Mouse (Mus musculus) forebrain, embryonic 16.5 days (tissue): Measurements from ENCODE around the gene Ifitm5. TPM values are rescaled to one million over a fixed set of nuclear protein-coding genes. Genes with fewer than 3 reads are reported as not detected.

ENCODE experiments used
- ATAC-seq: fragments of 200-750 bp; cut with Nextera tagmentation; 2 replicates; pipeline ENCODE4 v1.8.0; 2017; ENCODE audit warnings: mild to moderate bottlenecking, moderate library complexity
- H3K27ac ChIP-seq: fragments of 300-500 bp; sonication (generic); 2 replicates; pipeline ENCODE4 v1.5.1; 2014; ENCODE audit warnings: low read length, control low read depth
- H3K27me3 ChIP-seq: fragments of 300-500 bp; sonication (generic); replicated peaks from 2 replicates; pipeline ENCODE4 v1.6.1; 2014; ENCODE audit warnings: low read length; ENCODE audit not compliant: control insufficient read depth, insufficient read depth
- H3K36me3 ChIP-seq: fragments of 300-500 bp; sonication (generic); 2 replicates; pipeline ENCODE4 v1.6.1; 2014; ENCODE audit not compliant: control insufficient read depth, insufficient read depth
- H3K4me1 ChIP-seq: fragments of 300-500 bp; sonication (generic); replicated peaks from 2 replicates; pipeline ENCODE4 v1.6.1; 2014; ENCODE audit warnings: low read length; ENCODE audit not compliant: control insufficient read depth, insufficient read depth
- H3K4me2 ChIP-seq: fragments of 300-500 bp; sonication (generic); 2 replicates; pipeline ENCODE4 v1.6.1; 2014; ENCODE audit warnings: mild to moderate bottlenecking, low read length, control low read depth
- H3K4me3 ChIP-seq: fragments of 300-500 bp; sonication (generic); replicated peaks from 2 replicates; pipeline ENCODE4 v1.5.1; 2014; ENCODE audit warnings: mild to moderate bottlenecking, low read length, control low read depth
- H3K9ac ChIP-seq: fragments of 300-500 bp; sonication (generic); replicated peaks from 2 replicates; pipeline ENCODE4 v1.6.1; 2014; ENCODE audit warnings: low read depth, low read length, control low read depth
- H3K9me3 ChIP-seq: fragments of 300-500 bp; sonication (generic); 2 replicates; pipeline ENCODE4 v1.6.1; 2016; ENCODE audit warnings: low read length; ENCODE audit not compliant: control insufficient read depth
- whole genome bisulfite sequencing: fragments of 180-500 bp; shearing (Covaris S2); extraction: QIAGEN DNeasy Blood & Tissue Kit; methylation state at CpG from one replicate; pipeline ENCODE4 v1.1.7; 2014; 5-methylcytosine and 5-hydroxymethylcytosine counted together
- polyA plus RNA-seq: library from polyadenylated mRNA; unstranded; fragments of >200 nt; fragmentation: Nextera tagmentation; extraction: Ambion mirVana; gene quantifications from 2 replicates; pipeline ENCODE4 v1.2.1, GENCODE M21; 2015

Gene Ifitm5
- 0.38 and 2.1 TPM in 2 replicates for polyA plus RNA-seq

DNA sequence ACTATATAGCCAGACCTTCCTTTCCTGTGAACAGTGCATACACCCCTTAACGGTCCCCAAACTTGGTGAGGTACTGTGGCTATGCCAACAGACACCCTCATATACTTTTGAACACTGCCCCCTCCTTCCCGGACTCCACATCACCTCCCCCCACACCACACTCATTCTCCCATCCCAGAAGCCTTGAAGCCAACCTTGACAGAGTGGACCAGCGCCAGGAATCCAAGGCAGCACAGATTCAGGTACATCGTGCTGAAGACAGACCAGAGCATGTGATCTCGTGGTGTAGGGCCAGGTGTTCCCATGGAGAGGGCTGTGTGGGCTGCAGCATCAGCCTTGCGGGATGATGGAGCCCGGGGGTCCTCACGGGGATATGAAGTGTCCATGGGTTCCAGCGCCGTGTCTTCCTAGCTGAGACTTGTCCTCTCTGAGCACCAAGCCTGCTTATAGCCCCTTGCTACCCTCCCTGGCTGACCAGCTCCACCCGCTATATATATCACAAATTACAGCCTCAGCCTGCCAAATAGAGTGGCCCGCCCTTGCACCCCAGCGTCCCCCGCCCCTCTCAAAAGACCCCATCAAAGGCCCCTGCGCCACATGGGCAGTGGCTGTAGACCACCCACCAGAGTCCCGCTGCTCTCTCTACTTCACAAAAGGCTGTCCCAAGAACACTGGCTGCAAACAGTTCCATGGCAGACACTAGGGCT lies at the start of gene Ifitm5:
Ifitm5 (minus strand) TSS at position 468 of the 707 bp plus-strand sequence.
- Histone ChIP-seq H3K4me2 (no peak within 1 kb of the TSS), H3K9ac (no peak within 1 kb of the TSS), H3K4me3 (no peak within 1 kb of the TSS), H3K4me1 (0 out of 2 replicates have a peak, but pooled peaks cover under 1% of the 10 kb centered on the region), H3K36me3 (no peaks in the 10 kb centered on the region), H3K27ac (no peak within 1 kb of the TSS), H3K27me3 (no peaks in the 10 kb centered on the region), H3K9me3 (no peaks in the 10 kb centered on the region)
- WGBS, result 71% methylated on average over 16 of the region's 16 CpGs
- no peak for ATAC-seq

DNA sequence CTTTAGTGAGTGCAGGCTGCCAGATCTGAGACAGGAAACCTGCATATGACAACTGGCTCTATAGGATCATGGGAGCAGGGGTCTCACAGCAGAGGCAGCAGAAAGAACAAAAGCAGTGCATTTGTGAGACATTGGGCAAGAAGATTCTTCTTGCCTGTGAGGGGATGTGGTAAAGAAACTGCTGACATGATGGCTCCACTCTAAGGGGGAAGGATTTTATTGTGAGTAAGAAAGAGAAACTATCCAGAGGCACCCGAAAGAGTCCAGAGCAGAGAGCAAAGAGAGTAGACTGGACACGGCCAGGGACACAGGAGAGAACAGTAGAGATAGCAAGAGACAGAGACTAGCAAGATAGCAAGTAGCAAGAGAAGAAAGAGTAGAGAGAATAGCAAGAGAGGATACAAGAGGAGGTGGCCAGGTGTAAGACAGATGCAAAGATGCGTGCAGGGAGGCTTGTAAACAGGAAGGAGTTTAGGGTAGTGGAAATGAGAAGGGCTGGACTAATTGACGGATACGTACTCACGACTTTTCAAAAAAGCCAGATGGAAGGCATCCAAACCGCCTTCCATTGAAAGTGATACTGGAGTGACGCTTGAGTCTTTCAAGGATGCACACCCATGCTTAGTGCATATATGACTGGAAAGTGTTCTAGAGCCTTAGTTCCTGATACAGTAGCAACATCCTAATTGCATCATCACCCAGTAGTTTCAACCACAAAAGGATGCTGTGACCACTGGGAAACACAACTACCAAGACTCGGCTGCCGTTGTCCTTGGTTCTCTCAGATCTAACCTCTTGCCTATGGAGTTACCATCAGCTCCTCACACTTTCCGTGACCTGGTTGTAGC lies 49.0 kb upstream of the Ifitm5 start:
- no peaks in the 10 kb centered on the region for H3K9me3 ChIP-seq
- no peak overlapping the region for H3K9ac ChIP-seq
- H3K27me3 ChIP-seq, result no peaks in the 10 kb centered on the region
- H3K4me2 ChIP-seq, result no peak overlapping the region
- WGBS, result 92% methylated on average over 11 of the region's 11 CpGs
- no peak overlapping the region for H3K4me3 ChIP-seq
- no peak for ATAC-seq
- no peak overlapping the region for H3K27ac ChIP-seq
- H3K4me1 ChIP-seq, result no peaks in the 10 kb centered on the region
- H3K36me3 ChIP-seq, result no peaks in the 10 kb centered on the region

DNA sequence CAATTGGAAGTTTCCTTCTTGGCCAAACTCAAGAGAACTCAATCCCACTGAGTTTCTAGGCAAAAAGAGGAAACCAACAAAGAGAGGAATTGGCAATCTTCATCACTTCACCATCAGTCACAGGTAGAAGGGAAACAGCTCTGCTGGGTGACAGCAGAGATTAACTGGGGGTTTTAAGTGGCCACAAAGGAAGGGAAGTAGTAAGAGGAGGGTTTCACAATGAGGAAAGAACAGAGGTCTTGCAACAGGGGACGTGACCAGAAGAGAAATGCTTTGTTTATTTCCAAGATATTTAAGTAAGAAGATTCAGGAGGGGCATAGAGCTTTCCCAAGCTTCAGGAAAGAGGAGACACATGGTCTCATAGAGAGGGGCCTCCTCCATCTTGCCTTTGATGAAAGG lies 47.7 kb upstream of the Ifitm5 start:
- Histone ChIP-seq H3K4me3 (no peak overlapping the region), H3K4me1 (no peaks in the 10 kb centered on the region), H3K9ac (no peak overlapping the region), H3K27ac (no peak overlapping the region), H3K9me3 (no peaks in the 10 kb centered on the region), H3K27me3 (no peaks in the 10 kb centered on the region), H3K36me3 (no peaks in the 10 kb centered on the region), H3K4me2 (no peak overlapping the region)
- WGBS, result 57% methylated on average over 1 of the region's 1 CpGs
- no peak for ATAC-seq

DNA sequence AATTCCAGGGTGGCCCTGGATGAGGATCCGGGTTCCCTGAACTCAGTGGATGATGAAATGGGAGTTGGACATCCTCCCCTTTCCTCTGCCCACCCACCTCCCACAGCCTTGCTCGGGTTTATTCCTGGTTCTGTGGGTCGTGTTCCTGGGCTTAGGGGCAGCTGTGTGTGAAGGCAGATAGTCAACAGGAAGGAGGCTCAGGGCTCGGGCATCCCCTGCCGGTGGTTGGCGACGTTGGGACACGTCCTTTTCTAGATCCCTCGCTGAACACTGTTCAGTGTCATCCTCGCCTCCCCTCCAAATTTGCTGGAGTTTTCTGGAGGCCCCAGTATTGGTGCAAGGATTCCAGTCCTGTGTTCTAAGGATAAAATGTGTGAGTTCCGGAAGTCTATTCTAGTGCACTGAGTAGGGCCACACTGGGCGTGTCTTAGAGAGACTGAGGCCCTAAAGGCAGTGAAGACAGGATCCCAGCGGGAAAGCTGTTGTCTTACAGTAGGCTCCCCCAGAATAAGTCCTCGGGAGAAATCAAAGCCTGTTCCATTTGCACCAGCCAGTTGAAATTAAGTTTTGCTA lies 41.1 kb upstream of the Ifitm5 start:
- Histone ChIP-seq H3K9me3 (no peaks in the 10 kb centered on the region), H3K4me1 (no peaks in the 10 kb centered on the region), H3K4me2 (no peak overlapping the region), H3K36me3 (no peaks in the 10 kb centered on the region), H3K27me3 (no peaks in the 10 kb centered on the region), H3K4me3 (no peak overlapping the region), H3K27ac (no peak overlapping the region), H3K9ac (no peak overlapping the region)
- 90% methylated on average over 14 of the region's 14 CpGs for WGBS
- no peak for ATAC-seq

DNA sequence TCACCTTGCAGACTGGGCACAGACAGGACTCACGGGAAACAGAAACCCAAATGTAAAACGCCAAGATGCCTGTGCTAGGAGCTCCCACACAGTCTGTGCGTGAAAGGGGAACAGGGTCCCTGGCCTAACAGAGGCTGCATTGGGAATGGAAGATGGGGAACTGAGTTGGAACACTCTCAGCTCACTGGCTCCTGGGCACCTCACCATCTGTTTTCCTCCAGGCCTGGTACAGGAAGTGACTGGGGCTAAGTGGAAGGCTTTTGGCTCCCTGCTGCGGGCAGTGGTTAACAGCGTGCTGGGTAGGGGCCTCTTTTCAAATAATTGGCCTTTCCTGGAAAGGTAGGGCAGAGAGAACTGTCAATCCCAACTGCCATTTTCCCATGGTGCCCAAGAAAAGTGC lies 40.5 kb upstream of the Ifitm5 start:
- 67% methylated on average over 5 of the region's 5 CpGs for WGBS
- Histone ChIP-seq H3K4me1 (no peaks in the 10 kb centered on the region), H3K27me3 (no peaks in the 10 kb centered on the region), H3K9ac (no peak overlapping the region), H3K9me3 (no peaks in the 10 kb centered on the region), H3K4me3 (no peak overlapping the region), H3K36me3 (no peaks in the 10 kb centered on the region), H3K4me2 (no peak overlapping the region), H3K27ac (no peak overlapping the region)
- no peak for ATAC-seq

DNA sequence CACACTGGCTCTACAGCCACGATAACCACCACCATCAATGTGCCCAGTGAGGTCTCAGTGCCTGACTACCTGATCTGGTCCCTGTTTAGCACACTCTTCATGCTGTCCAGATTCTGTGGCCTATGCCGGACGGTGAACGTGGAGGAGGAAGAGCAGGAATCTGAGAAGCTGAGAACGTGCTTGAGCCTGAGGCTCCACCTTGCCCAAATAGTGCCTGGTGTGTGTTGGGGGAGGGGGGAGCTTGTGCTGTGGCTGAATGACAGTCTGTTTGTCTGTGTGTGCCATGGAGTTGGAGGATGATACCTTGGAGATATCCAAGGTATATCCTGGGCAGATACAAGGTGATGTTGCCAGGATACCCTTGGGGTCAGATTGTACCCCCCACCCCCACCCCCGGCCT lies 40.1 kb upstream of the Ifitm5 start:
- ATAC-seq, result no peak

DNA sequence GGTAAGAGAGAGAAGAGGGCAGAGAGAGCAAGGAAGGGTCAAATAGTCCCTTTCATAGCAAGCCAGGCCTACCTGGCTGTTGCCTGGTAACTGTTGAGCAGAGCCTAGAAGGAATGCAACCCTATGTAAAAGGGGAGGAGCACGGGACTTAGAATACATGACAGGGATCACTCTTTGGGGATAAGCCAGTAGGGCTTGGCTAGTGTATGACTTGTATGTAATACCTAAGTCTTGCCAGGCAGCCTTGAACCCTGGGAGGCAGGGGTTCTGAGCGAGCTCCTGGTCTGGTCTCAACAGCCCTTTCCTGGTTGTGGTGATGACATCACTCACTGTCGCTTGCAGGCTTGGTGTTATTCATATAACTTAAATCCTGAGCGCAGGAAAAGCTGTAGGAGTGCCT lies 38.9 kb upstream of the Ifitm5 start:
- H3K9ac ChIP-seq, result no peak overlapping the region
- no peak overlapping the region for H3K27ac ChIP-seq
- WGBS, result 87% methylated on average over 4 of the region's 4 CpGs
- no peaks in the 10 kb centered on the region for H3K4me1 ChIP-seq
- H3K27me3 ChIP-seq, result no peaks in the 10 kb centered on the region
- no peak for ATAC-seq
- H3K4me2 ChIP-seq, result no peak overlapping the region
- no peaks in the 10 kb centered on the region for H3K9me3 ChIP-seq
- H3K4me3 ChIP-seq, result no peak overlapping the region
- no peaks in the 10 kb centered on the region for H3K36me3 ChIP-seq

More for the DNA sequence above, 40.1 kb upstream of the Ifitm5 start:
- Histone ChIP-seq H3K27ac (no peak overlapping the region), H3K9ac (no peak overlapping the region), H3K36me3 (no peaks in the 10 kb centered on the region), H3K9me3 (no peaks in the 10 kb centered on the region), H3K4me2 (no peak overlapping the region), H3K4me3 (no peak overlapping the region), H3K27me3 (no peaks in the 10 kb centered on the region), H3K4me1 (no peaks in the 10 kb centered on the region)
- 81% methylated on average over 6 of the region's 6 CpGs for WGBS

DNA sequence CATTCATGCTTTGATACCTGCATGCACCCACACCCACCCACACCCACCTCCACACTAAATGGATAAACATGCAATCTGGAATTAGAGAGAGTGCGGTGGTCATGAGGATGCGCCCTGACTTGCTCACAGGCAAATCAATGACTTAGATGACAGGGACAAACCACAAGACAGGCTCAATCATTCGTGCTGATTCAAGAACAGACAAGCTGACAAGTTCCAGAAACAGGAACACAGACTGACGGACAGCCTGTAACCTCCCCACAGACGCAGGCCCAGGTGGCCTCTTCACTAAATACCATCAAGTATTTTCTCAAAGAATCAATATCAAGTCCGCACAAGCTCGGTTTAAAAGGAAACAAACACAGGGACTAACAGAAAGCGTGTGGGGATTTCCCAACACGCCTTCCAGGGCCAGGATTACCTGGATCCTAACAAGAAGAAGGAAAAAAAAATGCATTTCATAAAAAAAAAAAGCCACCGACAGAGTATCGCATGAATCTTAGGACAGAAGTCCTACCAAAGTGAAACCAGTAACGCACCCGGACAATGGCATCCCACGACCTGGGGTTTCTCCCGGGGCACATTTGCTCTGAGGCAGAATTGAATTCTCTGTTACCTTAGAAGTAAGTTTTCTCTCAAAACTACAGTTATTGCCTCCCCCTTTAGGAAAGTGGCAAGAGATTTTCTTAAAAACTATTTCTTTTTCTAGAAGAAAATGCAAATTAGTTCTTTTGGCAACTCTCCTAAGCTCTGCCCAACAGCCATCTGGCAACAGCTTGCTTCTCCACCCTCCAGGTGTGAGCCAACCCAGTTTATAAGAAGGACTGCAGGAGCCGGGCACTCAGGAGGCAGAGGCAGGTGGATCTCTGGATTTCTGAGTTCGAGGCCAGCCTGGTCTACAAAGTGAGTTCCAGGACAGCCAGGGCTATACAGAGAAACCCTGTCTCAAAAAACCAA lies 37.4 kb upstream of the Ifitm5 start:
- Histone ChIP-seq H3K4me1 (no peaks in the 10 kb centered on the region), H3K9me3 (no peaks in the 10 kb centered on the region), H3K27ac (no peak overlapping the region), H3K4me3 (no peak overlapping the region), H3K4me2 (no peak overlapping the region), H3K36me3 (no peaks in the 10 kb centered on the region), H3K9ac (no peak overlapping the region), H3K27me3 (no peaks in the 10 kb centered on the region)
- WGBS, result 87% methylated on average over 17 of the region's 17 CpGs
- no peak for ATAC-seq
